Mouse (Mus musculus) heart, adult 9 months (tissue): ENCODE data around the gene E330034G19Rik.
"Not testable (repeated sequence)": the region's sequence is repeated elsewhere in the genome, so short reads cannot be mapped to it uniquely, and the experiment has no call there.

Experiments used
- DNase-seq, 2 experiments: peaks; one replicate each; pipeline ENCODE4 v3.0.0; 2022; ENCODE audit warnings: low spot score in 2 of 2

E330034G19Rik gene

DNA sequence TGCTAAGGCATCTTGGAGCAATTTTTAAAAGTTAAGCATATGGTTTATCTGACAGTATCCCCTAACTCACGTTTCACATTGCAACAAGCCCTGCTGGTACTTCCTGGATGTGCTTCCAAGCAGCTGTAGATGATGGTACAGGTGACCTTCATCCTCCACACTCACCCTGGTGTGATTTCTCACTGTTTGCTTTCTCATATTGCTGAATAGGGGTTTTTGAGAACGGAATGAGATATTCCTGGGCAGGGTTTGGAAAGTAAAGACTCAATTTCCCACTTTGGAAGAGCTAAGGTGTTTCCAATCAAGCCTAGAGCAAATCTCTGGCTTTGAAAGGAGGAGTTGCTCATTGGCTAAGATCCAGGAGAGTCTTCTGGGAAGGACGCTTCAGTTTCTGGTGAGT lies at the start of gene E330034G19Rik:
Gene E330034G19Rik, plus strand, starts transcription at position 301 of the 400 bp plus-strand sequence.
- DNase-seq: no peak

DNA sequence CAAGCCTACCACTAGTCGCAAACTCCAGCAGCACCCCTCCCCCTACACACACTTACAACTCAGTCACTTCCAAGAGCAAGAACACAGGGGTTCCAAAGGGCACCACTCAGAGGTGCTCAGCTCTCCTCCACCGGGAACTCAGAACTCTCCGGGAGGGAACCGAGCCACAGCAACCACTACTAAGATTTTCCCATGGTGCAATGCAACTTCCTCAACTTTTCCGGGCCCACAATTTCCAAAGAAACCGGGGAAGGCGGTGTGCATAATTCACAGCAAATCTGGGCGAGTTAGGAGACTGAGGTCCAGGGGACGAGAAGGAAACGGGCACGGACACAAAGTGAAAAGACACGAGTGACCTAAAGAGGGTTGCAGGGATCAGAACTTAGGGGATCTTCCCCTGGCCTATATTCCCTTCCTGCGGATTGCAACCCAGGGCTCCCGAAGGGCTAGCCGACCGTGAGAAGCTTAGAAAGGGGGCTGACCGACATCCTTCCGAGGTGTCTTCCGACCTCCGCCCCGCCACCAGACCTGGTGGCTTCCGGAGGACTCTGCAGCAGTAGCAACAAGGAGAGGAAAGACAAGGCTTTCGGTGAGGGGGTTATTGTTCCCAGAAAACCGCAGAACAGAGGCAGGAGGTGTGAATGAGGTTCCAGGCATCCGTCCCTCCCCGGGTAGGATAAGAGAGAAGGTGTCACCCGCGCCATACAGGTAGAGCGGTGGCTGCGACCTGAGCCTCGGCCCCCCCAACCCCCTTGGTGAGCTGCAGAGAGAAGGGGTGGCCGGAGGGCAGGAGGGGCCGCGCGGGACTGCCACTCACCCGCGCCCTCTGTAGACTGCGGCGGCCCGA lies 48.5 kb upstream of the E330034G19Rik start:
- peak in 1 of 2 experiments; percentile 38 for DNase-seq

DNA sequence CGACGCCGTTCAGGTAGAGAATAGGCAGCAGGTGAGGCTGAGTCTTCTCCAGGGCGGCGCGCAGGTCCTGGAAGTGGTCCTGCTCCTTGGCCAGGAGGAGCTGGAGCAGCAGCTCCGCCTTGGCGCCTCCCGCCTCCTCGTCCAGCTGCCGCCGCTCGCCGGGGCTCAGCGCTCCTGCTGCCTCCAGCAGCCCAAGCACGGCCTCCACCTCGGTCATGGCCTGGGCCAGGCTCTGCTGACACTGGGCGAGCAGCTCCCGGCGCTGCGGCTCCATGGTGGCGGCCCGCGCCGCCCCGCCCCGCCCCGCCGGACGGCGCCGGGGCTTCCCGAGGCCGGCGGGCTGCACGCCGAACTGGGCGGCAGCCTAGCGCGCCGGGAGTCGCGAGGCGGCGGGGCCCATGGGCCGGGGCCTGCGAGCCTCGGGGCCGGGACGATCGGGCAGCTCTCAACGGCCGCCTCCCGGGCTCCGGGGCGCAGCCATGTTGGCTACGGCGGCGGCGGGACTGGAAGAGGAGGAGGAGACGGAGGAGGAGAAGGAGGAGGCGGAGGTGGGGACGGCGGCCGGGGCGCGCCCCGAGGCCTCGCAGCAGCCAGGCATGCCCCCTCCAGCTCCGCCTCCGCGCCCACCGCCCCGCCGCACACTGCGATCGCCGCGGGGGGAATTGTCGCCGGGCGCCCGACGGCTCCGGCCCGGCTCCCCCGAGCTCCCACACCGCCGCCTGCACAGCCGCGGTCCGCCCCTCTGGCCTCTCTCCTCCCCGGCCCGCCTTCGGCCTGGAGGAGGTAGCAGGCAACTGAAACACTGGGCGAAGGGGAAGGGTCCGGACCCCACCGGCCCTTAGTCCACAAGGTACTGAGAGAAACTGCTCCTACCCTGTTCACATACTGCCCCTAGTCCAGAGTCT lies 47.6 kb upstream of the E330034G19Rik start, which contains the start of gene Dlg5:
Gene Dlg5, minus strand, starts transcription at position 744 of the 905 bp plus-strand sequence.
- peak; percentile 55 to 64 for DNase-seq

DNA sequence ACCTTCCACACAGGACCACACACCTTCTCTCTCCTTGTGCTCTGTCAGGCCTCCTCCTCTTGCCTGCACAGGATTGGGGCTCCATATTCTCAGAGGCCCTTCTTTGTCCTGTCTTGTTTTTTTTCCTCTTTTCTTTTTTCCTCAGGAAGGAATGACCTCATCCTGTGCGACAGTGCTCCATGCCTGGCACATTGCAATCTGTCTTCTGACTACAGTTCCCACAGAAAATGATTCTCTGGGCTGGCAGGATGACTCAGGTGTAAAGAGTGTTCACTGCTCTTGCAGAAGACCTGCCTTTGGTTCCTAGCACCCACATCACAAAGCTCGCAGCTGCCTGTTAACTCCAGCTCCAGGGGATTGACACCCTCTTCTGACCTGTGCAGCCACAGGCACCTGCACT lies 43.1 kb upstream of the E330034G19Rik start:
- DNase-seq: no peak

DNA sequence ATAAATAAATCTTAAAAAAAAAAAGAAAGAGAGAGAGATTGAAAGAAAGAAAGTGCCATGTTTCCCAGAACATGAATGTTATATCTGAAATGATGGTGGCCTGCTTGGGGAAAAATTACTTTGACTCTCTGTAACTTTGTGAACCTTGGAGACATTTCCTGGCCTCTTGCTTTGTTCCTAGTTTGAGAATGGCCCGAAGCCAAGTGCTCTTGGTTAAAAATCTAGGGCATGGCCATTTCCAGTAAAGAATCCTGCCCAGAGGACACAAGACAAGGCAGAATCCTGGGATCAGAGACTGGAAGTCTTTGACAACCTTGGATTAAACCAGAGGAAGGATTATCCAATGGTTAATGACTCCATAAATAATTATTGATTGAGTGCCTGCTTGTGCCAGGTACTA lies 41.7 kb upstream of the E330034G19Rik start:
- DNase-seq: no peak

DNA sequence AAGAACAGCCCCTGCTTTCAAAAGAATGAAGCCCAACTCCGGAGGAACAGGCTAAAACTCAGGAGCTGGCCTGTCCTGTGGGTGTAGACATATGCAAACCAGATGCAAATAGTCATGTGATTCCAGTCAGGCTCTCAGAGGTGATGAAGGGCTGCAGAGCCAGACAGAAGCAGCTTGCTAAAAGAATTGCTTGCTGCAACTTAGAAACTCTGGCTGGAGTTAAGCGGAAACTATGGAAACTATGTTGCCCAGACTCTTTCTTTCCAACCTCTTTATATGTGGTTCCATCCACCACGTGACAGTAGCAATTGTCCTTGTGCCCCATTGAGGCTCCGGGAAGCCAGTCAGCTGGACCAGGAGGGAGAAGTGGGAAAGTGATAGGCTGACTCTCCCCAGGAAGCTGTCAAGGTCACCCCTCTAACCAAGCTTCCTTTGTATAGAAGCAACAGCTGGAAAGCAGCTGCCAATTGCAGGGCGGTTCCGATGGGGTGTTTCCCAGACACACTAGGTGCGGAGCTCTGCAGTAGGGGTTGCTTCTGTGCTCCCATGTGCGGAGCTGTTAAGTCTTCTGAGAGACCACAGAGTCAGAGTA lies 39.3 kb upstream of the E330034G19Rik start:
- DNase-seq: no peak

DNA sequence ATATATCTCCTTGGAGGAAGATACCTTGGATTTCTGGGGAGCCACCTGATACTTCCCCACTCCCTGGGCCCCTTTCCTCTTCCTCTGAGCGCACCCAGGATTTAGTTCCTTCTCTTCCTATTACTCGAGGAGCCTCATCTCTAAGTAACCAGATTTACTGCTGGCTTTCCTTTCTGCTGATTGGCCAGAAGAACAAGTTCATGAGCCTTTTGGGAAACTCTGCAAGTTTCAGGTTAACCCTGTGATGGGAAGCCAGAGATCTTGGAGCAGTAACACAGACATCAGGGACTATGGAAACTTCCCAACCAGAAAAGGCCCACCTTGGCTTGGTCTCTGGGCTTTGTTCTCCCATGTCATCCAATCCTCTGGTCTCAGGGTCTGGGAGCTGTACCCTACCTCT lies 37.1 kb upstream of the E330034G19Rik start:
- no peak for DNase-seq

DNA sequence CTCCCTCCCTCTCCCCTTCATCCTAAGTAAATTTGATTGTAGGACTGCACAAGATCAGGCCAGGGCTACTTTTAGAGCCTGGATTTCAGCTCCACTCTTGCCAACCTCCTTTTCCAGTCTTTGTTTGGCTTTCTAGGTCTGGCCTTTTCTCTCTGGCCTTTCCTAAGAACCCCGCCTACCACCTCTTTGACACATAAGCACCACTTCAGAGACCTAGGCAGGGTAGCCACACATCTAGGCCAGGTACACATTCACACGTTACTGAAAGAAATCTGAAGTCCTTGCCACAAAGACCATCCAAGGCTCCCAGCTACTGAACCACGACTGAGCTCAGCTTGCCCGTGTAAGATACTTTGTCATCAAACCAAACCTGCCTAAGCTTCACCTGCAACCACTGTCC lies 32.6 kb upstream of the E330034G19Rik start:
- DNase-seq: no peak

DNA sequence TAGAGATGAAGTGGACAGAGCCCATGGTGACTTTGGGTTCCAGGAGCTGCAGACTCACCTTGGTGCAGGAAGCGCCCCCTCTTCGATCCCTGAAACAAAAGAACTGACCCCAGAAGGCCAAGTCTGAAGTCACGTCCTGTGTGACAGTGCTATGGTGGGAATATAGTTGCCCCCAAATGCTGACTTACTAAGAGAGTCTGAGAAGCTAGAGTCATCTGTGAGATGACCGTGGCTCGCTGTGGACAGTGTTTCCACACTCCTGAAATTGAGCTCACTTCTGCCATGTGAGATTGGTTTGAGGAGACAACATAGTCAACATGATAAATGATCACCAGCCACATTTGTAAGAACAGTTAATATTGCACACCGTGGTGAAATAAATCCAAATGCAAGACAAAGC lies 30.6 kb upstream of the E330034G19Rik start:
- DNase-seq: no peak

DNA sequence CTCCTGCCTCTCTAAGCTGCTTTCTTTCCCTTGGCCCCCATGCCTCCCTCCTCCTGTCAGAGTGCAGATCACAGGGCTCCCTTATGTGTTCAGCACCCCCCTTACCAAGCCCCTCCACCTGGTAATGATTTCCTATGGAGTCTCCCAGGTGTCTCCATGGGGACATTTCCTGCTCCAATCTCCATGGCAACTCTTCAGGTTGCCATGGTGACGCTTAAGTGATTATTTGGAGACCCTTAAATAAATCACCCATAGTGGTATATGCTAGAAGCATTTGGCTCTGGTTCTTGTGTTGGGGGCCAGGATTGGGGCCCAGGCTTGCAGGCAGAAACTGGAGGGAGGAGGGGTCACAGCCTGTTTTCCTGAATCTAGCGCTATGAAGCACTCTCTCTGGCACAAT lies 30.1 kb upstream of the E330034G19Rik start:
- DNase-seq: no peak

DNA sequence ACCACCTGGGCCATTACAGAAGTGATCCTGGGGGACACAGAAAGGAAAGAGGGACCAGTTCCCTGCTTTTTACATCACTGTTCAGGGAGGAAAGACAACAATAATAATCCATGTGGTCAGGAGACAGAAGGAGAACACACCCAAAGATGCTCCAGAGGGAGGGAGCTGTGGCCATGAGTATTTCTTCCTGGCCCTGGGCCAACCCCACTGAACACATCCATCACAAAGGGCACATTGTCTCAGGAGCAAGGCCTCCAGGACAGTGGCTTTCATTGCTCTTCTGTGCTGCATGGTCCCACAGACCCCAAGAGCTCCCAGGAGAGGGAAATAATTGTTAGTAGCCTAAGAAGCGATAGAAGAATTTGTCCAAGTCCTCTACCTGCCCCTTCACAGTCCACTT lies 23.4 kb upstream of the E330034G19Rik start:
- DNase-seq: no peak

DNA sequence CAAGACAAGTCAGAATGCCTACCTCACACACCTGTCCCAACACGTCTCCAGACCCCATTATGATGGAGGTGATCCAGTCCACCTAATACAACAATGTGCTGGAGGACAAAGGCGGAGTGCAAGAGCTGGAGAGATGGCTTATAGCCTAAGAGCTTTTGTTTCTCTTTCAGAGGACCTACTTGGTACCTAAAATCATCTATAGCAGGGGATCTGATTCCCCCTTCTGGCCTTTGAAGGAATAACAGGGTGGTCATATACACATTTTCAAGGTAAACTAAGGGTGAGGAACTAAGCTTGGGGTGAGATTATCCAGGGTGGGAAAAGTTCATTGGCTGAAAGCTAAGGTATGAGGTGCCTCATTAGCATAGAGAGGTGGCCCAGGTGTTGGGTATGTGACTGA lies 19.4 kb upstream of the E330034G19Rik start:
- DNase-seq: peak in 1 of 2 experiments; percentile 10

DNA sequence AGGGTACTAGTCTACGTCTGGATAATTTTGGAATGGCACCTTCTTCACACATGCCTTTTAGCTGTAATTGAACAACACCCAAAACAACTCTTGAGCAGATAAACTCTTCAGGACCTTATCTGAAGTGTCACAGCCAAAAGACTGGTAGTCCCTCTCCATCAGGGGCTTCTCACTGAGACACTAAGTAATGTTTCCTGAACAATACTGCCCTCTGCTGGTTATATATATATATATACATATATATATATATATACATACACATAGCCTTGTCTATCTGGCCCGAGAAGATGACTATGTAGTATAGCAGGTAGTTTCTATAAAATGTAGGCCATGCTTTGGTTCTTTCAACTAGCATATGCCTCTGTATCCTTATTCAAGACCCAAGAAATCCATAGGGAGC lies 17.5 kb upstream of the E330034G19Rik start:
- no peak for DNase-seq

DNA sequence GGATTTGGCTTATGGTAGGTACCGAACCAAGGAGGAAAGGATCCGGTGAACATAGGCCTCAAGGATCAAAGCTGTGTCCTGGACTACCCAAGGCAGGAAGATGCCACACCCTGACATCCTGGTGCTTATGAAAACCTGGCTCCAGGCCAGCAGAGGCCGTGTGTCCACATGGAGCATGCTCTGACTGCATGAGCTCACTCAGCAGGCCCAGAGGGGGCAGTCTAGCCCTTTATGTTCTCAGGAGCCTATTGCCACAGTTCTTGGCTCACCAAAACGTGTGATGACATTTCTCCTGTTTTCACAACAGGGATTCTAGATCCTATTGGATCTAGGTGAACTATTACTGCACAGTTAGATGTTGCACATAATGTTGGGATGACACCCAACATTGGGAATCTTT lies 11.7 kb upstream of the E330034G19Rik start:
- no peak for DNase-seq

DNA sequence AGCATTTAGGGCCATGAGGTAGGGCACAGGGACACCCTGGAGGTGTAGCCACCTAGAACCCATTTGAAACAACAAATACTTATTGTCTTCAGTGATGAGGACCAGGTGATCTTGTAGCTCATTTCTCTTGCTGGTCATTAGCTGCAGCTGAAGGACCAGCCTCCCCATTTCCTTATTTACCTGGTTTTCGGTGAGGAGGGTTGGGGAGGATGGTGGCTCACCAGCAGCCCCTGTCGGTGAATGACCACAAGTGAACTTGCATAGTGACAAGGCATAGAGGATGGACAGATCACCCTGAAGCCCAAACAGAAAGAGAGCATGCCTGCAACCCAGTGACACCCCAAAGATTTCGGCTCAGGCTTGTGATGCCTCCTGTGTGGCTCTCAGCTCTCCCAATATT lies 10.7 kb upstream of the E330034G19Rik start:
- no peak for DNase-seq

DNA sequence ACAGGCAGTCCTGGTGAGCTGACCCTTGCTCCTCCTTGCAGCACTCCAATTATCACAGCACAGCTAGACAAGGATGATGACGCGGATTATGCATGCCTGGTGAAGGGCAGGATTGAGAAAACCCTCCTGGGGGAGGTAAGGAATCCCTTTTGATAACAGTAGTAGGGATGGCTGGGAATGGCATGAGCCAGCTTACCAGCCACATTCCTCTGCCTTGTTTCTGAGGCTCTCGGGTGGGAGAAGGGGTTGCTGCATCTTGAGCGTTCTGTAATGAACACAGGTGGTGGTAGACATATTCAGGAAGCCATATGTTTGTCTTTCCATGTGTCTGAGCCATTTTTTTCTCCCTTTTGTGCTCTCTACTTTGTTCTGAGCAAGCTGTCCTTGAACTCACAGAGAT lies 6.9 kb upstream of the E330034G19Rik start:
- DNase-seq: no peak

DNA sequence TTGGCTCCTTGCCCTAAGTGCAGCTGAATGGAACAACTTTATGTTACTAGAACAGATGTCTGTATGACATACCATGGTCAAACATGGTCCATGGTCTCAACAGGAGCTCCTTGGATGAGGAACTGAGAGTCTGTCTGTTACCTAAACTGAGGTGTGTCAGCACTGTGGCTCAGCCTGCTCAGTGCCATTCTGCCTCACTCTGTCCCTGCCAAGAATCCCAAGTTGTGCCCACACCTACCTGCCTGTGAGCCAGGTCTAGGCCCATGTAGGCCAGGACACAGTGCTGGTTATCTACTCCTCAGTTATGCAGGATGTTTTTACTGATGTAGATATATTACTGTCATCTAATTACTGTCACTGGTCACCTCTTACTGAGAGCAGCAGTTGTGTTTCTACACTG lies 2.3 kb upstream of the E330034G19Rik start:
- no peak for DNase-seq

DNA sequence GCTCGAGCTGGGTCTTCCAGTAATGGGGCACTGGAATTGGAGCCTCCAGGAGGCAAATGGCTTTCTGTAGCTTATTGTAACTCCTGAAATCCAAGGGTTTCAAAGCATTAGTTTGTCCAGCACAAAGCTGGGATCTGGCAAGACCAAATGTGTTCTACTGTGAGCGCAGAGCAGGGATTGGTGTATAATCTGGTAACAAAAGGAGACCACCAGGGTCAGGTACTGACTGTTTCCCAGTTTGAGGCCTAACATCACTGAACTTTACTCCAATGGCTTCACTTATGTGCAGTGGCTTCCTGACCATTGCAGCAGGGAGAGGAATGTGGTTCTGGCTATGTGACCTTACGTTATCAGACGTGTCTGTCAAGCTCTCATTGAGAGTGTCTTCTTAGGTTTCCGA lies 617 bp downstream of the E330034G19Rik start:
- no peak for DNase-seq

DNA sequence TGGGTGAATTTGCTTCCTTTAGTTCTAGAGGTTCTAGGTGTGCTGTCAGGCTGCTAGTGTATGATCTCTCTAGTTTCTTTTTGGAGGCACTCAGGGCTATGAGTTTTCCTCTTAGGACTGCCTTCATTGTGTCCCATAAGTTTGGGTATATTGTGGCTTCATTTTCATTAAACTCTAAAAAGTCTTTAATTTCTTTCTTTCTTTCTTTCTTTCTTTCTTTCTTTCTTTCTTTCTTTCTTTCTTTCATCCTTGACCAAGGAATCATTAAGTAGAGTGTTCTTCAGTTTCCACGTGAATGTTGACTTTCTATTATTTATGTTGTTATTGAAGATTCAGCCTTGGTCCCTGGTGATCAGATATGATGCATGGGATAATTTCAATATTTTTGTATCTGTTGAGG lies 9.1 kb downstream of the E330034G19Rik start:
- not testable (repeated sequence) for DNase-seq

DNA sequence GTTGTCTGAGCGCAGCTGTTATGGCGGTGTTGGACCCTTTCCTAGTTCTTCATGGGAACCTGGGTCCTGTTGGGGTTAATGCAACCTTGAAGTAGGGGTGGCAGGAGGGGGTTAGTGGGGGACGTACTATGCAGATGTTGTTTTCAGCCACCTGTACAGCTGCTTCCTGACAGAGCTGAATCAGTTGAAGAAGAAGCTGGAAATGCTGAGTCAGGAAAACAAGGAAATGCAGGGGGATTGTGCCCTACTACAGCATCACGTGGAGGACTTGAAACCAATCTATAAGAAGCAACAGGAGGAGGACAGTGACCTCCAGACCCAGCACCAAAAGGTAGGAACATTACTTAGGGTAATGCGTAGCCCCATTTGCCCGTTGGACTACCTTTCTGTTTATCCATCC lies 13.7 kb downstream of the E330034G19Rik start:
- DNase-seq: no peak

DNA sequence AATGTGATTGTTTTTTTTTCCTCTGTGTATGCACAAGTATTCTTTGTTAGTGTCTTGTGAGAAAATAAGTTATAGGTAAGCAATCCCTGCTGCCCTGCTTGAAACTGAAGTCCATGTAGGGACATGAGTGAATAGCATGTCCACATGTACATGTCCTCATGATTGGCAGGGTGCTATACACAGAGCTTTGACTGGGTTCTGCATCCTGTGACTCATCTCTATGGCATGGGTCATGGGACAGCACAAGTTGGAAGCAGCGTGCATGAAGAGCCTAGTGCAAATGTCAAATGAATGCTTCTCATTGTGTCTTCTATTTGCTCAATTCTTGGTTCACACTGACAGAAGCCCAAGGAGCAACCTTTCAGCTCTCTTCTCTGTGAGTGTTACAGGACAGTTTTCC lies 14.1 kb downstream of the E330034G19Rik start:
- DNase-seq: no peak

DNA sequence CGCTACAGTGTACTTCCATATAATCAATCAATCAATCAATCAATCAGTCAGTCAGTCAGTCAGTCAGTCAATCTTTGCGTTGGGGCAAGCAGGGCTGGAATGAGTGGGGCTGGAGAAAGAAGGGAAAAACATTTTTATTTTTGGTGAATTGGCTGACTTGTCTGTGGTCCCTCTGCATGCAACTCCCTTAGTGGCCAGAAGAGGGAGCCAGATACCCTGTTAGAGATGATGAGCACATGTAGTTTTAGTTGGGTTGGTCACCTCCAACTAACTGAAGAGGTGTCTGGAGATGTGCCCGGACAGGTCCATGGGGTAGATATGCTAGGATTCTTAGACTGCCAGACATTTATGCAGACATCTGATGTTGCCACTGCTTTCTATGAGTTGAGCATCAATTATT lies 18.1 kb downstream of the E330034G19Rik start:
- peak; percentile 15 to 20 for DNase-seq
